Mouse (Mus musculus) left cerebral cortex, postnatal 10 days (tissue): ENCODE data around the gene Paqr4. TPM values are rescaled to one million over a fixed set of nuclear protein-coding genes. Genes with fewer than 3 reads are reported as not detected.

ENCODE experiments used
- DNase-seq, 2 experiments: peaks; one replicate each; pipeline ENCODE4 v3.0.0; 2021 to 2022; ENCODE audit warnings: low spot score in 2 of 2, mixed read lengths in 1 of 2; ENCODE audit errors: extremely low spot score in 1 of 2
- intact Hi-C: fragments of 180-260 bp; cut with DNase I; formaldehyde crosslinking; loops from one replicate; pipeline ENCODE4 v1.15.1; 2025
- total RNA-seq, 2 experiments: library from RNA; stranded (reverse); gene quantifications; 2 replicates each; pipeline ENCODE4 v1.2.3; 2021

Gene Paqr4
- total RNA-seq, 2 experiments from 2014 or later = 55.8 to 57.7 TPM

GRCm38 (mm10) chr17:23737493-23738445, 2.9 kb downstream of the Paqr4 start:
- DNase-seq = no peak
- intact Hi-C loops = no loop called here

DNA sequence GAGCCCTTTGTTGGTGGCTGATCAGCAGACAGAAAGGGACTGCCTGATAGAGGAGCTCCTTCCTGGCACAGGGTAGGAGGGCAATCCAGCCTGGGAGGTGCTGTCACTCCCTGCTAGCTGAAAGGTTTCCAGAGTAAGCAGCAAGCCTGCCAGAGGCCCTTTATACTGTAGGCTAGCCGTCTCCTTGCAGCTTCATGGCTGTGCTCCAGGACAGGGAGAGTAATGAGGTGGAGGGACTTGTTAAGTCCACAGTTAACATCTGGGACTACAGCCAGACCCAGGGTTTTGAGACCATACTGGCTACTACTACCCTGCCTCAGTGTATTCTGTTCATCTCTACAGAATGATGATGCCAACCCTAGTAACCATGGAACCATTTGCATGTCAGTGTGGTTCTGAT, 6.3 kb downstream of the Paqr4 start:
- intact Hi-C loops = no loop called here

DNA sequence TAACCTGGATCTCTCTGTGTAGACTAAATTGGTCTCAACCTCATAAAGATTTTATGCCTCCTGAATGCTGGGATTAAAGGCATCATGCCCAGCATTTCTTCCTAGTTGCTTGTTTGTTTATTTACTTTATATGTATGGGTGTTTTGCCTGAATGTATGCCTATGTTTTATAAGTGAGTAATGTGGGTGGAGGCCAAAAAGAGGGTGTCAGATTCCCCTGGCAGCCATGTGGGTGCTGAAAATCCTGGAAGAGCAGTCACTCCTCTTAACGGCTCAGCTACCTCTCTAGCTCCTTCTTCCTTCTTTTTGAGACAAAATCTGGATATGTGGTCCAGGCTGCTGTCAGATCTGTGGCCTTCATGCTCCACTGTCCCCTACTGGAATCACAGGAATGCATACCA, 10.2 kb downstream of the Paqr4 start:
- intact Hi-C loops = no loop called here
- DNase-seq = no peak

More for the DNA sequence above, 6.3 kb downstream of the Paqr4 start:
- DNase-seq = no peak

DNA sequence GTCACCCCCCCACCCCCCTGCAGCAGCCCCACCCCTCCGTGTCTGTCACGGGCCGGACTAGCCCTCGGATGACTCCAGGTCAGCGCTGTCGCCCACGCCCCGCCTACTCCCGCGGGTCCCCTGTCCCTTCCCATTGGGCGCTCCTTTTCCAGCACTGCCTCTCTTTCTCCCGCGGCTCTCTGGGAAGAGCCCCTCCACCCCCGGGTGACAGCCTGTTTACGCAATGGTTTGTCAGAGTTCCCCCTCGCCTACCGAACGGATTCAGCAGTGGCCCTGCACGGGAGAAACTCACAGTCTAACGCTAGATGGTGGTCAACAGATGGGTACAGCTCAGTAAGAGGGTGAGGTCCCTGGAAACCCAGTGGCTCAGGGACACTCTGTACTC, 13.9 kb downstream of the Paqr4 start:
- intact Hi-C loops = no loop called here
- DNase-seq = peak; percentile 59 to 91

DNA sequence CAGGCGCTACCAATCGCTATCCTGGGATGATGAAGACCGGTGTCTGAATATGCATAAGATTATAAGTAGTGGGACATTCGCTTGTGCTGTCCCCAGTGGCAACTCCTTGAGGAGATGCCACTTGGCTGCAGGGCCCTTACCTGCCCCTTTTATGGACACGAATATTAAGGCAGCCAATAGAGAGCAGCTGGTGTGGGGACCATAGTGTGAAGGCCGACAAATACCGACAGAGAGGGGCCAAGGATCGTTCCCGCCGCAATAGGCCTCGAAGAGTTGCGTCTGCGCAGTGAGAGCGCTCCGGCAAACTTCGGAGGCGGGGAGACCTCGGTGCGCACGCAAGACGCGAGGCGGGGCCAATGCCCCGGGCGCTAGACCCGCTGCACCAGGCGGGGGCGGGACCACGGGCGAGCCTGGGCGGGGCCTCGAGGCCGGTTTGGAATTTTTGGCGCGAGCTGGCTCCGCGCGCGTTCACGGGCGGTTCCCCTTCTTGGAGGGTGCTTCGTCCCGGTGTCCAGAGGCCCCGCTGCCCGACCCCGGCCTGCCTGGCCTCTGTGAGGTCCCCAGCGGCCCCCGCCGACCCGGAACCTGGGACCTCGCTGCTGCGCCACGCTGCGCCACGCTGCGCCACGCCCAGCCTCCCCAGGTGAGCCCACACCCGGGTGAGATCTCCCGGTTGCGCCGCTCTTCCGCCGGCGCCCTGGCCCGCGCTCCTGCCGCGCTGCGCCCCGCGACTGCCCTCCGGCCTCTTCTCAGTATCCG, 14.5 kb downstream of the Paqr4 start, which contains the start of gene Pkmyt1:
TSS of gene Pkmyt1 (plus strand) at position 338 of the 759 bp plus-strand sequence.
- DNase-seq = peak; percentile 90 to 97
- intact Hi-C loops = no loop called here

DNA sequence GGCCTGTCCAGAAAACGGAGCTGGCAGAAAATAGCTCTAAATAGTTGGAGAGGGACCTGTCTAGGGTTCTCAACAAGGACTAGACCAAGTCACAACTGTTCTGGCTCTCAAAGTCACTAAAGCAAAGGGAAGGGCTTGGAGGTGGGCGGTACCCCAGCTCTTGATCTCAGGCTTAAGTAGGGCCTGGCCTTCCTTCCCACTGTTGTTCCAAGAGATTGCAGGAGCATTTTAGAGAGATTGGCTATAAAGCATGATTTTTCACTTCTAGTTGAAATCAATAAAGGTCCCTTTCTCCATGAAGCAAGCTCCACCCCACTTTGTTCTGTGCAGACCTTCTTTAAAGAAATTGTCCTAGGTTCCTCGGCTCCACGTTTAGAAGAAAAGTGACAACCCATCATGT, 15.2 kb downstream of the Paqr4 start:
- intact Hi-C loops = no loop called here
- DNase-seq = no peak

GRCm38 (mm10) chr17:23722376-23723125, 18.1 kb downstream of the Paqr4 start, which contains the start of gene 1520401A03Rik:
1520401A03Rik (minus strand) TSS chr17:23722783.
- DNase-seq = no peak
- intact Hi-C loops = no loop called here

DNA sequence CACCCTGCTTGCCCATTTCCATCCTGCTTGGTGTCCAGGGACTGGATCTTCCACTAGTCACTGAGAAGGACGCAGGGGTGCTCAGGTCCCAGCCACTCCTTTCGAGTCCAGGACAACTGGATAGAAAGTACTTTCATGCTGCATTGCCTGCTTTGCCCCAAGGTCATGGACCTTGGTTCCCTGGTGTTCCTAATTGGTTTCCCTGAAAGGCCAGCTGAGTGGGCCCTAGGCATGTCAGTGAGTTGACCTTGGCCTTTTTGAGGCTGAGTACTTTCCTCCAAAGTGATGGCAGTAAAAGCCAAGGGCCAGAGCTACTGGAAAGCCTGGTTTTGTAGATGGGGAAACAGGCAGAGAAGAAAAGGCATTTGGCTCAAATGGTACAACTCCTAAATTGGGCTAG, 18.8 kb downstream of the Paqr4 start:
- DNase-seq = no peak

GRCm38 (mm10) chr17:23719455-23719854, 21.2 kb downstream of the Paqr4 start:
- no peak for DNase-seq
- intact Hi-C loops = no loop called here

More for the DNA sequence above, 18.8 kb downstream of the Paqr4 start:
- intact Hi-C loops = no loop called here

- intact Hi-C loops = no loop called here
- DNase-seq = no peak
These were observed 23.7 kb downstream of the Paqr4 start for GRCm38 (mm10) chr17:23717003-23717402.

DNA sequence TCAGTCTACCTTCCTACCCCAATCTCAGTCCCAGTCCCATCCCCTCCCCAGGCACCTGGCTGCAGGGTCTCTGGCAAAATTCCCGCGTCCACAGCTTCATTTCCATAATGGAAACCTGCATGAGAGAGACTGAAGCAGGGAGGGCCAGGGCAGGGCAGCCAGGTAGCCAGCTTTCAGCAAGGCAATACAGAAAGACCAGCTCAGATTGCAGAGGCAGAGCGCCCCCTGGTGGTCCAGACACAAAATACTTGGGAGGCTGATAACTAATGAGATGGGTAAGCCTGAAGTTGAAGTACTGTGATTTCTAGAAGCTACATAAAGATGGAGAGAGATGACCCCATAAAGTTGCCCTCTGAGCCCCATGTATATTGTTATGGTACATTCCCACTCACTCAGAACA, 34.5 kb downstream of the Paqr4 start:
- peak; percentile 47 to 82 for DNase-seq
- intact Hi-C loops = loop anchor here (5.0 to 10.0 kb wide), 2 partner anchors 134 to 511 kb away; partner anchors contain the start of gene Zfp40

DNA sequence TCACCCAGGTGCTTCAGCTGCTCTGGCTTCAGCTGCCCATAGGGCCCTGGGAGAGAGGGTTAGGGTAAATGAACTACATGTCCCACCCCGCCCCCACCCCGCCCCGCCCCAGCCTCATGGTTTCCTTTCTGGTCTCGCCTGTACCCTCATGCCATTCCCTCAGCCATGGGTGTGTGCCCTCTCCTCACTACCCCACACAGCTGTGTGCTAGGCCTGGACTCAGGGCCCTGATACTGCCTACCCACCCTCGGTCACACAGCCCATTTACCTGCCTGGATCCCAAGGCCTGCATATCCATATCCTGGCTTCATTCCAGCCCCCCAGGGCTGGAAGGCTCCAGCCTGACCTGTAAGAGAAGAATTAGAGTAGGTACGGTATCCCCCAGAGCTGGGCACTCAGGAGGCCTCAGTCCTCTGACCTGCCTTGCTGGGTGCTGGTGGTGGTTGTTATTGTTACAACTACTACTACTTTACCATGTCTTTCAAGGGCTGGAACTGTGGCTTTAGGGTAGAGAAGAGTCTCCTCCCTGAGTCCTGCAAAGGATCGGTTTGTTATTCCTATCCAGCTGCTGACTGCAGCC, 35.1 kb downstream of the Paqr4 start:
- DNase-seq = no peak
- intact Hi-C loops = loop anchor here (5.0 to 10.0 kb wide), 2 partner anchors 133 to 511 kb away; partner anchors contain the start of gene Zfp40

- DNase-seq = peak in 1 of 2 experiments; percentile 63
- intact Hi-C loops = loop anchor here (5.0 to 10.0 kb wide), 2 partner anchors 132 to 510 kb away; partner anchors contain the start of gene Zfp40
These were observed 35.9 kb downstream of the Paqr4 start for GRCm38 (mm10) chr17:23704741-23705140.

GRCm38 (mm10) chr17:23703301-23703700, 37.4 kb downstream of the Paqr4 start:
- intact Hi-C loops = loop anchor here (10.0 kb wide), 1 partner anchor 508 kb away; the partner anchor contains the start of gene Zfp40
- DNase-seq = no peak

- peak; percentile 88 to 94 for DNase-seq
- intact Hi-C loops = loop anchor here (10.0 kb wide), 1 partner anchor 505 kb away; the partner anchor contains the start of gene Zfp40
These were observed 40.6 kb downstream of the Paqr4 start for GRCm38 (mm10) chr17:23700079-23700478.

GRCm38 (mm10) chr17:23699131-23700077, 41.3 kb downstream of the Paqr4 start:
- peak in 1 of 2 experiments; percentile 82 for DNase-seq

GRCm38 (mm10) chr17:23695801-23696200, 44.9 kb downstream of the Paqr4 start:
- DNase-seq = no peak
- intact Hi-C loops = no loop called here

More at GRCm38 (mm10) chr17:23699131-23700077, 41.3 kb downstream of the Paqr4 start:
- intact Hi-C loops = loop anchor here (10.0 kb wide), 1 partner anchor 505 kb away; the partner anchor contains the start of gene Zfp40
